Mouse (Mus musculus): ENCODE results near the gene Tmem160.

DNA sequence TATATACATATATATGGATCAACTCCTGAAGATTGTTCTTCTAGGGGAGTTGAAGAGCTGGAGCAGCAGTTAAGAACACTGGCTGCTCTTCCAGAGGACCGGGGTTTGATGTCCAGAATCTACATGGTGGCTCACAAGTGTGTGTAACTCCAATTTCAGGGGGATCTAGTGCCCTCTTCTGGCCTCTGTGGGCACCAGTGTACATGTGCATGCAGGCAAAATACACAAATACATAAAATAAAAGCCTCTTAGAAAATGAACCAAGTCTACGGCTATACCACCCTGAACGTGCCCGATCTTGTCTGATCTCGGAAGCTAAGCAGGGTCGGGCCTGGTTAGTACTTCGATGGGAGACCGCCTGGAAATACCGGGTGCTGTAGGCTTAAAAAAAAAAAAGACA, 19.0 kb downstream of the Tmem160 start:
- no peak for TF ChIP-seq ZC3H11A (IDR thresholded peaks at IDR 0.05; ENCODE audit: low read depth, low read length)
- TF ChIP-seq CHD2 (IDR thresholded peaks at IDR 0.05; ENCODE audit: low read length) = no peak

Measured in CH12.LX (cell line).